Mouse (Mus musculus): Measurements from ENCODE around the gene Vps52. TPM values are rescaled to one million over a fixed set of nuclear protein-coding genes. Genes with fewer than 3 reads are reported as not detected.

The Vps52 gene
- polyA plus RNA-seq, 1 experiment, result 68.2 TPM

GRCm38 (mm10) chr17:33930280-33931158 lies 25.1 kb upstream of the Vps52 start:
- no peak for TF ChIP-seq GATA1 (IDR thresholded peaks at IDR 0.05; ENCODE audit: low read length)

- TF ChIP-seq GATA1 (IDR thresholded peaks at IDR 0.05; ENCODE audit: low read length), result no peak
These were observed 24.3 kb upstream of the Vps52 start for GRCm38 (mm10) chr17:33931159-33931866.

- TF ChIP-seq GATA1 (IDR thresholded peaks at IDR 0.05; ENCODE audit: low read length), result no peak
These were observed 23.7 kb upstream of the Vps52 start for GRCm38 (mm10) chr17:33931947-33932346.

GRCm38 (mm10) chr17:33932448-33932847 lies 23.2 kb upstream of the Vps52 start:
- no peak for TF ChIP-seq GATA1 (IDR thresholded peaks at IDR 0.05; ENCODE audit: low read length)

- no peak for TF ChIP-seq GATA1 (IDR thresholded peaks at IDR 0.05; ENCODE audit: low read length)
These were observed 22.6 kb upstream of the Vps52 start for GRCm38 (mm10) chr17:33932970-33933369.

- TF ChIP-seq GATA1 (IDR thresholded peaks at IDR 0.05; ENCODE audit: low read length), result no peak
These were observed 20.1 kb upstream of the Vps52 start for GRCm38 (mm10) chr17:33935422-33936055.

GRCm38 (mm10) chr17:33936993-33937392 lies 18.6 kb upstream of the Vps52 start:
- TF ChIP-seq GATA1 (IDR thresholded peaks at IDR 0.05; ENCODE audit: low read length), result no peak

- no peak for TF ChIP-seq GATA1 (IDR thresholded peaks at IDR 0.05; ENCODE audit: low read length)
These were observed 16.8 kb upstream of the Vps52 start for GRCm38 (mm10) chr17:33938783-33939182.

- TF ChIP-seq GATA1 (IDR thresholded peaks at IDR 0.05; ENCODE audit: low read length), result no peak
These were observed 15.3 kb upstream of the Vps52 start, which contains the start of the genes Pfdn6 and Wdr46 for GRCm38 (mm10) chr17:33940206-33940805. TSS of gene Pfdn6 (minus strand) at chr17:33940343. TSS of gene Wdr46 (plus strand) at chr17:33940660.

GRCm38 (mm10) chr17:33940981-33941380 lies 14.6 kb upstream of the Vps52 start:
- no peak for TF ChIP-seq GATA1 (IDR thresholded peaks at IDR 0.05; ENCODE audit: low read length)

- no peak for TF ChIP-seq GATA1 (IDR thresholded peaks at IDR 0.05; ENCODE audit: low read length)
These were observed 14.2 kb upstream of the Vps52 start for GRCm38 (mm10) chr17:33941381-33941780.

- no peak for TF ChIP-seq GATA1 (IDR thresholded peaks at IDR 0.05; ENCODE audit: low read length)
These were observed 12.2 kb upstream of the Vps52 start for GRCm38 (mm10) chr17:33943454-33943853.

- TF ChIP-seq GATA1 (IDR thresholded peaks at IDR 0.05; ENCODE audit: low read length), result no peak
These were observed 8.1 kb upstream of the Vps52 start for GRCm38 (mm10) chr17:33947430-33948089.

- TF ChIP-seq GATA1 (IDR thresholded peaks at IDR 0.05; ENCODE audit: low read length), result no peak
These were observed 7.3 kb upstream of the Vps52 start for GRCm38 (mm10) chr17:33948090-33948904.

All from G1E-ER4 (cell line).